Comparison of ENCODE assay signal across 37 mouse cellular contexts in the genomic region with DNA sequence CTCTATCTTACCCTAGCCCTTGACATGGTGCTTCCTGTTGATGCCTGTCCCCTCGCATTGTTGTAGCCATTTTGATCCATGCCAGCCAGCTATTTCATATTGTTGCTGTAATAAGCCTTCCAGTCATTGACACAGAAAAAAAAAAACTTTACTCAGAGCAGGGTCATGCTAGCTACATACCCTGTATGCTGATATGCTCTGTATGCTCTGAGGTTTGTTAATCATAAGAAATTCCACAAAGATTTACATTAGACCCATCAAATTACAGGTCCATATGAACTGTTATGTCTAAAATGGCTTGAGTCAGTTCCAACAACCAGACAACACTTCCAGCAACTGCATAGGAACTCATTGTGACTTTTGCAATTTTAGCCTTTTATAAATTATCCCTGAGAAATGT. TPM values are rescaled to one million over a fixed set of nuclear protein-coding genes. Genes with fewer than 3 reads are reported as not detected.
"Had no signal": no experiment of that assay in that cellular context is flagged by ENCODE, and none has a peak within 500 bp of the region (broad histone marks: within the 10 kb centered on the region; RNA-seq: fewer than 3 reads in every experiment).

No protein-coding gene starts in this region.

- ATAC-seq: liver, embryonic 12.5 days; liver, postnatal 0 days; lung, postnatal 0 days; midbrain, embryonic 13.5 days; midbrain, embryonic 15.5 days; midbrain, embryonic 16.5 days had no signal

- H3K9ac ChIP-seq: limb, embryonic 12.5 days; limb, embryonic 13.5 days; limb, embryonic 15.5 days; liver, embryonic 12.5 days; liver, embryonic 13.5 days; liver, embryonic 14.5 days; liver, embryonic 15.5 days; liver, postnatal 0 days; lung, embryonic 15.5 days; midbrain, embryonic 12.5 days; midbrain, embryonic 13.5 days; midbrain, embryonic 15.5 days; neural tube, embryonic 12.5 days had no signal

- DNase-seq: left cerebral cortex, postnatal 4 days; liver; liver, embryonic 13.5 days; liver, postnatal 0 days; lung, adult 18-20 months; lung, adult 2 months; lung, postnatal 10 days; lung, postnatal 14 days; lung, postnatal 36 days; midbrain, embryonic 14.5 days had no signal

- H3K27me3 ChIP-seq: limb, embryonic 12.5 days; limb, embryonic 13.5 days; limb, embryonic 15.5 days; liver, embryonic 12.5 days; liver, embryonic 13.5 days; liver, embryonic 15.5 days; lung, embryonic 15.5 days; megakaryocyte, embryonic 14.5 days; midbrain, embryonic 12.5 days; midbrain, embryonic 13.5 days; midbrain, embryonic 15.5 days; neural tube, embryonic 12.5 days had no signal

- H3K4me2 ChIP-seq: limb, embryonic 12.5 days; limb, embryonic 13.5 days; limb, embryonic 15.5 days; liver, embryonic 11.5 days; liver, embryonic 12.5 days; liver, embryonic 13.5 days; liver, embryonic 15.5 days; lung, embryonic 15.5 days; midbrain, embryonic 11.5 days; midbrain, embryonic 12.5 days; midbrain, embryonic 13.5 days; midbrain, embryonic 15.5 days; neural tube, embryonic 12.5 days had no signal

- H3K4me3 ChIP-seq: left cerebral cortex, adult 2 months; limb, embryonic 10.5 days; limb, embryonic 12.5 days; limb, embryonic 13.5 days; limb, embryonic 15.5 days; liver, embryonic 12.5 days; liver, embryonic 13.5 days; liver, embryonic 15.5 days; lung, embryonic 15.5 days; megakaryocyte, embryonic 14.5 days; midbrain, embryonic 10.5 days; midbrain, embryonic 12.5 days; midbrain, embryonic 13.5 days; midbrain, embryonic 15.5 days; myocyte; neural tube, embryonic 12.5 days had no signal

- H3K27ac ChIP-seq: left cerebral cortex, adult 2 months; limb, embryonic 10.5 days; limb, embryonic 12.5 days; limb, embryonic 13.5 days; limb, embryonic 15.5 days; liver, embryonic 12.5 days; liver, embryonic 13.5 days; liver, embryonic 14.5 days; liver, embryonic 15.5 days; lung, embryonic 15.5 days; macrophage; midbrain, embryonic 10.5 days; midbrain, embryonic 12.5 days; midbrain, embryonic 13.5 days; midbrain, embryonic 15.5 days; neural tube, embryonic 12.5 days had no signal

- H3K9me3 ChIP-seq: limb, embryonic 10.5 days; limb, embryonic 12.5 days; limb, embryonic 13.5 days; limb, embryonic 15.5 days; liver, embryonic 12.5 days; liver, embryonic 13.5 days; liver, embryonic 15.5 days; lung, embryonic 15.5 days; megakaryocyte, embryonic 14.5 days; midbrain, embryonic 10.5 days; midbrain, embryonic 12.5 days; midbrain, embryonic 13.5 days; midbrain, embryonic 15.5 days; neural tube, embryonic 12.5 days had no signal

- H3K36me3 ChIP-seq: limb, embryonic 10.5 days; limb, embryonic 12.5 days; limb, embryonic 13.5 days; limb, embryonic 15.5 days; liver, embryonic 12.5 days; liver, embryonic 13.5 days; liver, embryonic 15.5 days; lung, embryonic 15.5 days; midbrain, embryonic 10.5 days; midbrain, embryonic 12.5 days; midbrain, embryonic 13.5 days; midbrain, embryonic 15.5 days; neural tube, embryonic 12.5 days had no signal

- H3K4me1 ChIP-seq: limb, embryonic 10.5 days; limb, embryonic 12.5 days; limb, embryonic 13.5 days; limb, embryonic 15.5 days; liver, embryonic 12.5 days; liver, embryonic 13.5 days; liver, embryonic 15.5 days; lung, embryonic 15.5 days; megakaryocyte, embryonic 14.5 days; midbrain, embryonic 10.5 days; midbrain, embryonic 12.5 days; midbrain, embryonic 13.5 days; midbrain, embryonic 15.5 days; neural tube, embryonic 12.5 days had no signal

RNA-seq across cellular contexts. Expression of a gene that starts 38.1 kb away (rescaled TPM):
- polyA plus RNA-seq: limb, embryonic 10.5 days; limb, embryonic 11.5 days; limb, embryonic 12.5 days; limb, embryonic 13.5 days; limb, embryonic 14.5 days; limb, embryonic 15.5 days; liver, adult 2 months; liver, embryonic 11.5 days; liver, embryonic 12.5 days; liver, embryonic 13.5 days; liver, embryonic 14.5 days; liver, embryonic 15.5 days; liver, embryonic 16.5 days; liver, postnatal 0 days; lung, adult 2 months; lung, embryonic 15.5 days; lung, postnatal 0 days; macrophage; midbrain, embryonic 10.5 days; midbrain, embryonic 11.5 days; midbrain, embryonic 12.5 days; midbrain, embryonic 13.5 days; midbrain, embryonic 14.5 days; midbrain, embryonic 15.5 days; midbrain, embryonic 16.5 days; midbrain, postnatal 0 days; myocyte; neural tube, embryonic 11.5 days; neural tube, embryonic 12.5 days had no signal
